Mouse (Mus musculus) liver, embryonic 12.5 days (tissue): ENCODE results near the gene Rgs9bp. TPM values are rescaled to one million over a fixed set of nuclear protein-coding genes. Genes with fewer than 3 reads are reported as not detected.
"Not testable (repeated sequence)": the region's sequence is repeated elsewhere in the genome, so short reads cannot be mapped to it uniquely, and the experiment has no call there.

Experiments
- ATAC-seq: fragments of 200-750 bp; cut with Nextera tagmentation; 2 replicates; pipeline ENCODE4 v1.8.0; 2017; ENCODE audit warnings: moderate number of reproducible peaks, mild to moderate bottlenecking, moderate library complexity
- H3K27ac ChIP-seq: fragments of 300-500 bp; sonication (generic); 2 replicates; pipeline ENCODE4 v1.5.1; 2016; ENCODE audit warnings: mild to moderate bottlenecking
- H3K27me3 ChIP-seq: fragments of 300-500 bp; sonication (generic); replicated peaks from 2 replicates; pipeline ENCODE4 v1.6.1; 2016; ENCODE audit warnings: mild to moderate bottlenecking, moderate library complexity
- H3K36me3 ChIP-seq: fragments of 300-500 bp; sonication (generic); 2 replicates; pipeline ENCODE4 v1.6.1; 2016; ENCODE audit warnings: mild to moderate bottlenecking, moderate library complexity
- H3K4me1 ChIP-seq: fragments of 300-500 bp; sonication (generic); 2 replicates; pipeline ENCODE4 v1.6.1; 2016
- H3K4me2 ChIP-seq: fragments of 300-500 bp; sonication (generic); 2 replicates; pipeline ENCODE4 v1.6.1; 2016; ENCODE audit warnings: mild to moderate bottlenecking, moderate library complexity
- H3K4me3 ChIP-seq: fragments of 300-500 bp; sonication (generic); 2 replicates; pipeline ENCODE4 v1.5.1; 2016; ENCODE audit warnings: mild to moderate bottlenecking, moderate library complexity
- H3K9ac ChIP-seq: fragments of 300-500 bp; sonication (generic); 2 replicates; pipeline ENCODE4 v1.6.1; 2016; ENCODE audit warnings: mild to moderate bottlenecking, moderate library complexity
- H3K9me3 ChIP-seq: fragments of 300-500 bp; sonication (generic); replicated peaks from 2 replicates; pipeline ENCODE4 v1.6.1; 2016; ENCODE audit warnings: mild to moderate bottlenecking, moderate library complexity
- WGBS: fragments of 180-500 bp; shearing (Covaris S2); methylation state at CpG from one replicate; pipeline ENCODE4 v1.1.7; 2016; ENCODE audit not compliant: insufficient replicate concordance; 5-methylcytosine and 5-hydroxymethylcytosine counted together
- polyA plus RNA-seq: library from polyadenylated mRNA; unstranded; fragments of >200 nt; fragmentation: Nextera tagmentation; extraction: Ambion mirVana; gene quantifications from 2 replicates; pipeline ENCODE4 v1.2.1, GENCODE M21; 2016

The Rgs9bp gene
- polyA plus RNA-seq, 1 experiment from 2014 or later, result 0.06 TPM

DNA sequence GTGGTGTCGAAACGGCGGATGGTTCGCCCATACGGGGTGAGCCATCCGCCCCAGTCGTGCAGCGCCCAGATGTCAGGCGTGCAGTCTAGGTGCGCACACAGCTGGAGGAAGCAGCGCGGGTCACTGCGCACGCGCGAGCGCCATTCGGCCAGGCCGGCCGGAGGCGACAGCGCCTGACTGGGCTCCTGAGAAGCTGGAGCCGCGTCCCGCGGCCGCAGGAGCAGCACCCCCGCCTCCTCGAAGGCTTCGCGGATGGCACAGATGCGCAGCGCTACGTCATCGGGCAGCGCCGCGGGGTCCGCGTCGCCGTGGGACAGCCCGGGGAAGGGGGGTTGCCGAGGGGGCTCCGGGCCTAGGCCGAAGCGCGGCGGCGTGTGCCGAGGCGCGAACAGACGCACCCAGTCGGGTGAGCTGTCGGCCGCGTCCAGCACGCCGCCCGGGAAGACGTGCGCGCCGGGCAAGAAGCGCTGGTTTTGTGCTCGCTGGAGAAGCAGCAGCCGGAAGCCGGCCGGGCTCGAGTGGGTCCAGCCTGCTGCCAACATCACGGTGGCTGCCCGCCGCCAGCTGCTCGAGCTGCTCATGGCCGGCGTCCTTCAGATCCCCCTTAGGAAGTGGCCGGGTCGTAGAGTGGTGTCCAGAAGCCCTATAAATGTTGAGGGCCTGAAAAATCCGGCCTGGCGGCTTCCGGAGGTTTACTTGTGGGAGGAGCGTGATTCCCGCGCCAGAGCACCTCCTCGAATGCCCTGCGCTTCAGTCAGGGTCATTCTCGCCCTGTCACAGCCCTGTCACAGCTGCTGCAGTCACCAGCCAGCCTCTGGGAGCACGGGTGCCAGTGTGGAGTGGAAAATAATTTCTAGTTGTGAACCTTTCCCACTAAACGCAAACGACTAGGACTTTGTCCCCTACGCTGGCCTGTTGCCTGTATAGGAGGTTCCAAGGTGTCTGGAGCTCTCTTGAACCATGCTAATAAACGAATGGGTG is 29.9 kb downstream of the Rgs9bp start:
- H3K9me3 ChIP-seq, result no peaks in the 10 kb centered on the region
- peak overlapping the region; percentile 99 for H3K9ac ChIP-seq
- H3K27me3 ChIP-seq, result no peaks in the 10 kb centered on the region
- peak overlapping the region; percentile 87 for H3K4me3 ChIP-seq
- WGBS, result 1% methylated on average over 92 of the region's 93 CpGs
- peaks cover 24% of the 10 kb centered on the region for H3K36me3 ChIP-seq
- H3K4me2 ChIP-seq, result peak overlapping the region; percentile 94
- H3K4me1 ChIP-seq, result peaks cover 85% of the 10 kb centered on the region
- ATAC-seq, result peak; percentile 75
- peak overlapping the region; percentile 100 for H3K27ac ChIP-seq

GRCm38 (mm10) chr7:35554605-35555175 is 30.7 kb downstream of the Rgs9bp start:
- peaks cover 33% of the 10 kb centered on the region for H3K36me3 ChIP-seq
- H3K4me3 ChIP-seq, result peak overlapping the region; percentile 87
- H3K4me1 ChIP-seq, result peaks cover 77% of the 10 kb centered on the region
- H3K9ac ChIP-seq, result peak overlapping the region; percentile 99
- H3K27ac ChIP-seq, result peak overlapping the region; percentile 100
- peak overlapping the region; percentile 94 for H3K4me2 ChIP-seq
- 4% methylated on average over 28 of the region's 28 CpGs for WGBS
- H3K9me3 ChIP-seq, result no peaks in the 10 kb centered on the region
- no peaks in the 10 kb centered on the region for H3K27me3 ChIP-seq
- ATAC-seq, result peak; percentile 28

GRCm38 (mm10) chr7:35553751-35554604 is 31.4 kb downstream of the Rgs9bp start:
- Histone ChIP-seq H3K36me3 (peaks cover 40% of the 10 kb centered on the region), H3K27ac (peak overlapping the region; percentile 100), H3K27me3 (no peaks in the 10 kb centered on the region), H3K4me2 (peak overlapping the region; percentile 94), H3K4me3 (peak overlapping the region; percentile 87), H3K4me1 (peaks cover 70% of the 10 kb centered on the region), H3K9ac (peak overlapping the region; percentile 99), H3K9me3 (no peaks in the 10 kb centered on the region)
- no peak for ATAC-seq
- 33% methylated on average over 10 of the region's 10 CpGs for WGBS

GRCm38 (mm10) chr7:35545881-35546280 is 39.5 kb downstream of the Rgs9bp start:
- Histone ChIP-seq H3K27ac (no peak overlapping the region), H3K4me3 (no peak overlapping the region), H3K9me3 (no peaks in the 10 kb centered on the region), H3K27me3 (no peaks in the 10 kb centered on the region), H3K36me3 (peaks cover 53% of the 10 kb centered on the region), H3K4me2 (no peak overlapping the region), H3K4me1 (peaks cover 3% of the 10 kb centered on the region; the same call in 1 of the 2 replicates), H3K9ac (no peak overlapping the region)
- 34% methylated on average over 4 of the region's 4 CpGs for WGBS
- ATAC-seq, result peak; percentile 69; the same call in 1 of the 2 replicates

DNA sequence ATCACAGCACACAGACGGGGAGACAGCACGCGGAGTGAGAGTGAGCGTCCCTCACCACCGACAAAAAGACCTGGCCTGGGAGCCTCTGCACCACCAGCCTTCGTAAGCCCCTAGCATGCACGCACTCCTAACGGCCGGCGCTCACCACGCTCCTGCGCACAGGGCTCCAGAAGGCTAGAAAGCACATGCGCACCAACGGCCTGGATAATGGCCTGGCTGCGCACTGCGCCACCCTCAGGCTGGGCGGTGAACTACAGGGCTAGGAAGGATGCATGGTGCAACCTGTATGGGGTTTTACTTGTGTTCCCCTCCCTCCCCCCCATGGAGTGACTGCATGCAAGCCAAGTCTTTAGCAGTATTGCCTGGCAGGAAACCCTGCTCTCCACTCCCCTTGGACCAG is 47.8 kb downstream of the Rgs9bp start, which contains the start of gene Tdrd12:
Gene Tdrd12, minus strand, starts transcription at position 184 of the 400 bp plus-strand sequence.
- Histone ChIP-seq H3K4me2 (no peak within 1 kb of the TSS), H3K27me3 (no peaks in the 10 kb centered on the region), H3K27ac (no peak within 1 kb of the TSS), H3K9ac (no peak within 1 kb of the TSS), H3K36me3 (no peaks in the 10 kb centered on the region), H3K4me3 (no peak within 1 kb of the TSS), H3K4me1 (no peaks in the 10 kb centered on the region), H3K9me3 (no peaks in the 10 kb centered on the region)
- WGBS, result 84% methylated on average over 17 of the region's 17 CpGs
- ATAC-seq, result no peak

DNA sequence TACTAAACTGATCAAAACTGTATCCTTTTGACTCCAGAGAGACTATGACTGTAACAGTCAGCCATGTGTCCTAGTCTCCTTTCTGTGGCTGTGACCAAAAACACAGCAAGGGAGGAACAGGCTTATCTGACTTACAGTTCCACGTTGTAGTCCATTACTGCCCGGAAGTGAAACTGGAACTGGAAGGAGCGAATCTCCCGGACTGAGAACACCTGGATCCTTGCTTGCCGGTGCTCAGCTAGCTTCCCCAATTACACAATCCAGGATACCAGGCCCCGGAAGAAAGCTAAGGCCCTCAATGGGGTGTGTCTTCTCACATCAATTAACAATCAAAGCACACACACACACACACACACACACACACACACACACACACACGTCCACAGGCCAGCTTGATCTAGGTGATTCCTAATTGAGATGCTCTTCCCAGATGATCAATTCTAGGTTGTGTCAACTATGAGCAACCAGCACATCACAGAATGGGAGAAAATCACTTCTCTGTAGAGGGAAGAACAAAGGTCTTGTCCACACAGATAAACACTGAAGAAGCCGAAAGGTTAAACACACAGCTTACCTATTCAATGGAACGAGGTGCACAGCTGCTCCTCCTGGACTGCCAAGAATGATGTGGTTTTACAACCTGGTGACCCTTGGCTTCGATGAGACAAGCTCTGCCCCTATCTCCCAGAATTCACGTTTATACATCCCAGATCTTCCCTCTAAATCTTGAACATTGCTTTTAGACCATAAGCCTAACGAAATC is 49.5 kb downstream of the Rgs9bp start:
- H3K4me3 ChIP-seq, result no peak overlapping the region
- H3K9ac ChIP-seq, result no peak overlapping the region
- H3K9me3 ChIP-seq, result no peaks in the 10 kb centered on the region
- H3K4me1 ChIP-seq, result no peaks in the 10 kb centered on the region
- H3K27ac ChIP-seq, result no peak overlapping the region
- 52% methylated on average over 12 of the region's 12 CpGs for WGBS
- no peak overlapping the region for H3K4me2 ChIP-seq
- no peaks in the 10 kb centered on the region for H3K27me3 ChIP-seq
- no peaks in the 10 kb centered on the region for H3K36me3 ChIP-seq
- no peak for ATAC-seq

- 64% methylated on average over 1 of the region's 1 CpGs for WGBS
- H3K9ac ChIP-seq, H3K4me3 ChIP-seq, ATAC-seq, H3K4me2 ChIP-seq, H3K27ac ChIP-seq, H3K4me1 ChIP-seq, H3K36me3 ChIP-seq, H3K9me3 ChIP-seq, H3K27me3 ChIP-seq: not testable (repeated sequence)
These were observed 54.8 kb downstream of the Rgs9bp start for GRCm38 (mm10) chr7:35530544-35530943.

GRCm38 (mm10) chr7:35530026-35530425 is 55.4 kb downstream of the Rgs9bp start:
- WGBS, result 77% methylated on average over 3 of the region's 3 CpGs
- Histone ChIP-seq H3K36me3 (no peaks in the 10 kb centered on the region), H3K27me3 (no peaks in the 10 kb centered on the region), H3K9ac (no peak overlapping the region), H3K9me3 (no peaks in the 10 kb centered on the region), H3K4me1 (no peaks in the 10 kb centered on the region), H3K4me2 (no peak overlapping the region), H3K4me3 (no peak overlapping the region), H3K27ac (no peak overlapping the region)
- ATAC-seq, result no peak

Other genes with a start within 250 kb of the Rgs9bp start
- 34.4 and 34.7 TPM in 2 replicates for gene Faap24, start 188.7 kb downstream of the Rgs9bp start, polyA plus RNA-seq
- gene Cep89, start 188.5 kb downstream of the Rgs9bp start, polyA plus RNA-seq, result 25.5 and 25.9 TPM in 2 replicates
- gene Slc7a9, start 136.8 kb downstream of the Rgs9bp start, polyA plus RNA-seq, result 2.2 and 3.2 TPM in 2 replicates
- gene Tdrd12, start 47.8 kb downstream of the Rgs9bp start, polyA plus RNA-seq, result 0.30 TPM in 1 of 2 replicates, not detected in the other
- gene Nudt19, start 29.3 kb downstream of the Rgs9bp start, polyA plus RNA-seq, result 99.9 and 102 TPM in 2 replicates
- gene Ankrd27, start 662 bp upstream of the Rgs9bp start, polyA plus RNA-seq, result 43.1 and 45.5 TPM in 2 replicates
- 193 and 197 TPM in 2 replicates for gene Pdcd5, start 61.9 kb upstream of the Rgs9bp start, polyA plus RNA-seq
- 9.0 and 12.5 TPM in 2 replicates for gene Dpy19l3, start 168.9 kb upstream of the Rgs9bp start, polyA plus RNA-seq
- 8.8 and 9.2 TPM in 2 replicates for gene Zfp507, start 217.4 kb upstream of the Rgs9bp start, polyA plus RNA-seq